Mouse (Mus musculus): ENCODE results near the gene Rnase4.

DNA sequence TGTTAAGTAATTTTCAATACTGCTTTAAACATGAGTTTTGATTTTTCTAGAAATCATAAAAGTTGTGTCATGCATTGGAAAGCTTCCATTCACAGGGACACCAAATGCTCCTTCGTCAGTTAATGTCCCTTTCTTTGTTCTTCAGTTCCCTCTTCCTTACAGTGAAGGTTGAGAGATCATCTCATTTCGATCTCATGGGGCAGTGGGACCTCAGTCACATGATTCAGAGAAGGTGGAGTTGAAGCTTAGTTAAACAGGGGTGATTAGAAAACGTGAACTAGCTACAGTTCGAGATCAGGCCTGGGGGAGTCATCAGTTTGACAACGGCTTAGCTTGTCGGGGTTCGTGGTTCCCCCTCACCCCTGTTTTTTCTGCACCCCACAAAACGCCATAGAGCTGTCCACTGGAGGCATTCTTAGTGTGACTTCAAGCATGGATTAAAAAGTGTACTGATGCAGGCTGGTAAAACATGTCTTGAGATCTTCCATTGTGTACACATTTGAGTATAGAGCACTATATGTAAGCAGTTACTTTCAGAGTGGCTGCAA lies 1.3 kb downstream of the Rnase4 start:
- TF ChIP-seq CTCF (IDR thresholded peaks at IDR 0.05) (no peak), EP300 (IDR thresholded peaks at IDR 0.05) (no peak)
